Mouse (Mus musculus): ENCODE results near the gene Fam49a.

DNA sequence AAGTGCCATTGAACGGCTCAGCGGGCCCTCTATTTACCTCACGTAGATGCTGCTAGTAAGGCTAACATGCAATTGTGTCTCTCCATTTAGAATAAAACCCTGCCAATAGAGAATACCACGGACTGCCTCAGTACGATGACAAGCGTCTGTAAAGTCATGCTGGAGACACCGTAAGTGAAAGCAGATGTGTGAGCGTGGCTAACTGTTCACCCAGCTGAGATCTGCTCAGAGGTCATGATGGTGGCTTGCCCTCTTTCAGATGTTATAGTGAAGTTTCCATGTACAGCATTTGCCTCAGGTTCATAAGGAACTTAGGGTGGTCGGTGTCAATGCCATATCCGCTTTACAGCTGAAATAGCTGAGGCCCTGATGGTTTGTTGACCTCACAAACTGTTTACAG is 100.4 kb downstream of the Fam49a start:
- no peak for TF ChIP-seq MYOD1 (IDR thresholded peaks at IDR 0.05; ENCODE audit: control insufficient read depth, insufficient read length, low read depth)
- TF ChIP-seq CTCF (IDR thresholded peaks at IDR 0.05; ENCODE audit: control insufficient read depth, insufficient read depth, insufficient read length), result no peak
- no peak for TF ChIP-seq FOSL1 (IDR thresholded peaks at IDR 0.05; ENCODE audit: insufficient read depth, low read length, poor library complexity, severe bottlenecking)
- no peak for TF ChIP-seq MAX (IDR thresholded peaks at IDR 0.05)
- no peak for TF ChIP-seq USF1 (IDR thresholded peaks at IDR 0.05; ENCODE audit: low read depth)
- no peak for TF ChIP-seq MYOG (IDR thresholded peaks at IDR 0.05; ENCODE audit: control insufficient read depth, extremely low read depth, insufficient read length)
- no peak for TF ChIP-seq CEBPB (IDR thresholded peaks at IDR 0.05; ENCODE audit: low read depth)

Measured in C2C12 (cell line).